Mouse (Mus musculus) embryonic facial prominence, embryonic 14.5 days (tissue): ENCODE measurements around the gene Plch1. TPM values are rescaled to one million over a fixed set of nuclear protein-coding genes. Genes with fewer than 3 reads are reported as not detected.

Experiments used
- ATAC-seq: fragments of 200-750 bp; cut with Nextera tagmentation; 2 replicates; pipeline ENCODE4 v1.8.0; 2017; ENCODE audit warnings: low read depth, moderate number of reproducible peaks, moderate TSS enrichment
- DNase-seq: peaks from one replicate; pipeline ENCODE4 v3.0.0-alpha.2; 2015; ENCODE audit warnings: low spot score
- H3K27ac ChIP-seq: fragments of 300-500 bp; sonication (generic); replicated peaks from 2 replicates; pipeline ENCODE4 v1.5.1; 2014; ENCODE audit warnings: low read depth, mild to moderate bottlenecking, low read length, moderate library complexity
- H3K27me3 ChIP-seq: fragments of 300-500 bp; sonication (generic); replicated peaks from 2 replicates; pipeline ENCODE4 v1.6.1; 2014; ENCODE audit warnings: low read length; ENCODE audit not compliant: control insufficient read depth, insufficient read depth
- H3K36me3 ChIP-seq: fragments of 300-500 bp; sonication (generic); 2 replicates; pipeline ENCODE4 v1.6.1; 2014; ENCODE audit warnings: low read length, mixed read lengths; ENCODE audit not compliant: control insufficient read depth, insufficient read depth
- H3K4me1 ChIP-seq: fragments of 300-500 bp; sonication (generic); 2 replicates; pipeline ENCODE4 v1.6.1; 2014; ENCODE audit warnings: antibody characterized with exemption, low read length; ENCODE audit not compliant: control insufficient read depth, insufficient read depth
- H3K4me2 ChIP-seq: fragments of 300-500 bp; sonication (generic); 2 replicates; pipeline ENCODE4 v1.6.1; 2014; ENCODE audit warnings: low read depth, mild to moderate bottlenecking, low read length, moderate library complexity, mixed read lengths
- H3K4me3 ChIP-seq: fragments of 300-500 bp; sonication (generic); 2 replicates; pipeline ENCODE4 v1.5.1; 2014; ENCODE audit warnings: low read depth, mild to moderate bottlenecking, low read length
- H3K9ac ChIP-seq: fragments of 300-500 bp; sonication (generic); 2 replicates; pipeline ENCODE4 v1.6.1; 2014; ENCODE audit warnings: low read depth, mild to moderate bottlenecking, low read length, moderate library complexity, mixed read lengths
- H3K9me3 ChIP-seq: fragments of 300-500 bp; sonication (generic); 2 replicates; pipeline ENCODE4 v1.6.1; 2016; ENCODE audit warnings: low read length; ENCODE audit not compliant: control insufficient read depth
- WGBS: fragments of 180-500 bp; shearing (Covaris S2); extraction: QIAGEN DNeasy Blood & Tissue Kit; methylation state at CpG from one replicate; pipeline ENCODE4 v1.1.7; 2014; 5-methylcytosine and 5-hydroxymethylcytosine counted together
- polyA plus RNA-seq: library from polyadenylated mRNA; unstranded; fragments of >200 nt; fragmentation: Nextera tagmentation; extraction: Ambion mirVana; gene quantifications from 2 replicates; pipeline ENCODE4 v1.2.1, GENCODE M21; 2014

The Plch1 gene
- polyA plus RNA-seq: 2.4 and 2.8 TPM in 2 replicates

- Histone ChIP-seq H3K9me3 (no peaks in the 10 kb centered on the region), H3K36me3 (no peaks in the 10 kb centered on the region), H3K4me2 (peak within 1 kb of the TSS; percentile 96), H3K27me3 (0 out of 2 replicates have a peak, but pooled peaks cover 2% of the 10 kb centered on the region), H3K4me3 (peak within 1 kb of the TSS; percentile 66), H3K4me1 (peaks cover 7% of the 10 kb centered on the region), H3K9ac (peak within 1 kb of the TSS; percentile 58), H3K27ac (peak within 1 kb of the TSS; percentile 47; the same call in 1 of the 2 replicates)
- DNase-seq (peak; percentile 81), ATAC-seq (peak; percentile 80)
- 1% methylated on average over 12 of the region's 12 CpGs for WGBS
Measured at GRCm38 (mm10) chr3:63899309-63899695, at the start of gene Plch1. Plch1 (minus strand) TSS chr3:63899472.

GRCm38 (mm10) chr3:63941204-63941850 lies 42.1 kb upstream of the Plch1 start:
- ATAC-seq (no peak), DNase-seq (no peak)
- H3K27me3 ChIP-seq: no peaks in the 10 kb centered on the region
- H3K27ac ChIP-seq: no peak overlapping the region
- WGBS: 92% methylated on average over 2 of the region's 2 CpGs
- no peak overlapping the region for H3K9ac ChIP-seq
- H3K36me3 ChIP-seq: peaks cover 26% of the 10 kb centered on the region
- no peak overlapping the region for H3K4me3 ChIP-seq
- no peaks in the 10 kb centered on the region for H3K4me1 ChIP-seq
- no peaks in the 10 kb centered on the region for H3K9me3 ChIP-seq
- H3K4me2 ChIP-seq: no peak overlapping the region

DNA sequence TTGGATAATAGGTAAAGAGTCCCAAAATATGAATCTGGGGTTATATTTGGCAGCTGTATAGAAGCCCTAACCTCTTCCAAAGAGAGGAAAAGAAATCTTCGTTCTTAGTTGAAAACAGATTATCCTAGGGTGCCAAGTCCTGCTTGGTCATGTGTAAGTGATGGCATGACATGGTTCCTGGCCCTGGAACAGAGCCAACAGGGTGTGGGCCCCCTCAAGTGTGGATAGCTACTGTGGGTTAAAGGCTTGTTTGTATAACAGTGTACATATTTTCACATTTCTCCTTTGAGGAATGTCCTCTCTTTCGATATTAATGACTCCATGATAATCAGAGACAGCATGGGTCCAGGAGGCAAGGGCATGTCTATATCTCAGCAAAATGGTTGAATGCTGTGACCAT lies 39.7 kb upstream of the Plch1 start:
- H3K9me3 ChIP-seq: no peaks in the 10 kb centered on the region

GRCm38 (mm10) chr3:63928878-63929859 lies 29.9 kb upstream of the Plch1 start, which contains the start of gene E130311K13Rik:
E130311K13Rik (minus strand) TSS chr3:63929472.
- Histone ChIP-seq H3K9me3 (no peaks in the 10 kb centered on the region), H3K4me3 (peak within 1 kb of the TSS; percentile 82), H3K4me2 (peak within 1 kb of the TSS; percentile 74), H3K27me3 (no peaks in the 10 kb centered on the region), H3K4me1 (no peaks in the 10 kb centered on the region; the same call in 1 of the 2 replicates), H3K9ac (peak within 1 kb of the TSS; percentile 97), H3K36me3 (peaks cover 8% of the 10 kb centered on the region; the same call in 1 of the 2 replicates), H3K27ac (peak within 1 kb of the TSS; percentile 68)
- DNase-seq (peak; percentile 89), ATAC-seq (peak; percentile 98)
- WGBS: 5% methylated on average over 36 of the region's 48 CpGs

More for the DNA sequence above, 39.7 kb upstream of the Plch1 start:
- Histone ChIP-seq H3K9ac (no peak overlapping the region), H3K4me1 (no peaks in the 10 kb centered on the region), H3K4me3 (no peak overlapping the region), H3K4me2 (no peak overlapping the region), H3K27me3 (no peaks in the 10 kb centered on the region), H3K27ac (no peak overlapping the region), H3K36me3 (peaks cover 18% of the 10 kb centered on the region)
- WGBS: 88% methylated on average over 2 of the region's 2 CpGs
- ATAC-seq (no peak), DNase-seq (no peak)

DNA sequence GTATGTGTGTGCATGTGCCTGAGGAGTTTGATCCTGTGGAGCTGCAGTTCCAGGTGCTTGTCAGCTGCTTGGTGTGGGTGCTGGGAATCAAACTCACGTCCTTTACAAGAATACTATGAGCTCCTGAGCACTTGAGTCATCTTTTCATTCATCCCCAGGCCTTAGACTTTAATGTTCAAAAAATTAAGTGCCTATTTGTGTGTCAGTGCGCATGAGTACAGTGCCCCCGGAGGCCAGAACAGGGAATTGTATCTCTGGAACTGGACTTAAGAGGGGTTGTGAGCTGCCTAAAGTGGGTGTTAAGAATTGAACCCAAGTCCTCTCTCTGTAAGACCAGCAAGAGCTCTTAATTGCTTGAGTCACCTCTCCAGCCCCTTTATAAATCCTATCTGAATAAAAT lies 20.4 kb upstream of the Plch1 start:
- WGBS: 64% methylated on average over 3 of the region's 3 CpGs
- Histone ChIP-seq H3K4me1 (no peaks in the 10 kb centered on the region), H3K9ac (no peak overlapping the region), H3K27ac (no peak overlapping the region), H3K36me3 (peaks cover 54% of the 10 kb centered on the region), H3K27me3 (no peaks in the 10 kb centered on the region), H3K9me3 (no peaks in the 10 kb centered on the region), H3K4me3 (no peak overlapping the region), H3K4me2 (no peak overlapping the region)
- DNase-seq: no peak
- no peak for ATAC-seq

DNA sequence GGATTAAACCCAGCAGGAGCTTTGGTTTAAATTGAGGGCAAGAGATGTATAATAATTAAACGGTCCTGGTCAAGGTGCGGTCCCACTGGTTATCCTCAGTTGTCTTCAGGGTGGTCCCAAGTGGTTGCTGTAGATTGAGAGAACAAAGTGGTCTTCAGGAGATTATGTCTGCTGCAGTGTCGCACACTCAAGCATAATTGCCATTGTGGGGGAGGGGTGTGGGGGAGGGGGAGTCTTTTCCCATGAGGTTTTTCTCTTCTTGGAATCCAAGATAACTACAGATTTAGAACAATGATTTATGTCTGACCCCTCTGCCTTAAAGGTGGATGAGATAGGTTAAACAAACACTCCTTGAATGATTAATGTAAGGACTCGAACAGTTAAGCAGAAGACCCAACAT lies 11.0 kb upstream of the Plch1 start:
- Histone ChIP-seq H3K4me2 (no peak overlapping the region), H3K4me1 (no peaks in the 10 kb centered on the region), H3K4me3 (no peak overlapping the region), H3K9ac (no peak overlapping the region), H3K27ac (no peak overlapping the region), H3K27me3 (no peaks in the 10 kb centered on the region), H3K9me3 (no peaks in the 10 kb centered on the region), H3K36me3 (peaks cover 4% of the 10 kb centered on the region; the same call in 1 of the 2 replicates)
- 84% methylated on average over 4 of the region's 4 CpGs for WGBS
- DNase-seq: no peak
- no peak for ATAC-seq

DNA sequence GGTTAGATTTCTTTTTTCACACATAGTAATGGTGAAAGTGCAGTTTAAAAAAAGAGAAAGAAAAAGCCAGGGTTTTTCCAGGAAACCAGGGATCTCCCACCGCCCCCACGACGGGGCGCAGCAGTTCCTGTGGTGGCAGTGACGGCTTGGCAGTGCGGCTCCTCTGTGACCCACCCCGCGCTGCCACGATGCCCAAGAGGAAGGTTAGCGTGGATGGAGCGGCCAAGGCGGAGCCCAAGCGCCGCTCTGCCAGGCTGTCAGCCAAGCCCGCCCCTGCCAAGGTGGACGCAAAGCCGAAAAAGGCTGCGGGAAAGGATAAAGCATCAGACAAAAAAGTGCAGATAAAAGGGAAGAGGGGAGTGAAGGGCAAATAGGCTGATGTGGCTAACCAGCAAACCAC lies 6.0 kb upstream of the Plch1 start:
- DNase-seq (peak; percentile 12), ATAC-seq (no peak)
- H3K27ac ChIP-seq: no peak overlapping the region
- H3K36me3 ChIP-seq: no peaks in the 10 kb centered on the region
- peak overlapping the region; percentile 63 for H3K4me2 ChIP-seq
- 0 out of 2 replicates have a peak, but pooled peaks cover 3% of the 10 kb centered on the region for H3K27me3 ChIP-seq
- H3K4me3 ChIP-seq: peak overlapping the region; percentile 38
- WGBS: 1% methylated on average over 18 of the region's 18 CpGs
- peak overlapping the region; percentile 60 for H3K9ac ChIP-seq
- H3K4me1 ChIP-seq: no peaks in the 10 kb centered on the region
- H3K9me3 ChIP-seq: no peaks in the 10 kb centered on the region

DNA sequence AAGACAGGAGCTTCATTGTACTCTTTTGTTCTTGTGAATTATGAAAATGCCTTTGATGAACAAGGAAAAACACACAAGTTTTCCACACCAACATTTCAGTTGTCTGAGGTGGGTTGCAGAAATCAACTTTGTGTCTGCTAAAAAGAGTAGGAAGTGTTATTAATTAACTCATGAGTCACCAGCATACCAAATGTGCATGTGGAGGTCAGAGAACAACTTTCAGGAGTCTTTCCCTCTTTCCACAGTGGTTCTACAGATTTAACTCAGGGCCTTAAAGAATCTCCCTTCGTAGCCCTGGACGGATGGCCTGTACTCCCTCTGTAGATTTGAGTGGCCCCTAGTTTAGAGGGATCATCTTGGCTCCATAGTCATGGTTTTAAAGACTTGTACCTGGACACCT lies 4.9 kb upstream of the Plch1 start:
- Histone ChIP-seq H3K4me3 (no peak overlapping the region), H3K9ac (no peak overlapping the region), H3K36me3 (no peaks in the 10 kb centered on the region), H3K4me1 (peaks cover 7% of the 10 kb centered on the region; the same call in 1 of the 2 replicates), H3K4me2 (no peak overlapping the region), H3K9me3 (no peaks in the 10 kb centered on the region), H3K27ac (no peak overlapping the region), H3K27me3 (0 out of 2 replicates have a peak, but pooled peaks cover 3% of the 10 kb centered on the region)
- DNase-seq (no peak), ATAC-seq (no peak)
- 89% methylated on average over 2 of the region's 2 CpGs for whole genome bisulfite sequencing
